ENCODE assay signal across 21 mouse cellular contexts in genomic region chr2:97124246-97124645, GRCm38 (mm10).
A peak's percentile ranks its signal among the peaks of the same experiment; 100 is the strongest.
DNase-seq lines count a peak whose midpoint lies in the region; ATAC-seq and TF ChIP-seq lines count a peak whose summit lies in the region.
"Had no signal": no experiment of that assay in that cellular context is flagged by ENCODE, and none has a peak within 500 bp of the region (broad histone marks: within the 10 kb centered on the region; RNA-seq: fewer than 3 reads in every experiment).

No protein-coding gene starts in this region.

- no peak for TF ChIP-seq CTCF in left cerebral cortex, adult 2 months (IDR thresholded peaks at IDR 0.05)

- H3K9ac ChIP-seq in forebrain, embryonic 14.5 days (ENCODE audit: low read length): no peak overlapping the region
- H3K9ac ChIP-seq: embryonic facial prominence, embryonic 13.5 days; heart, embryonic 15.5 days; hindbrain, embryonic 14.5 days; kidney, embryonic 15.5 days had no signal

- intact Hi-C loops in left cerebral cortex, postnatal 4 days (cut with DNase I): no loop called here
- intact Hi-C loops in left cerebral cortex, adult 2 months (cut with DNase I): no loop called here

- no peaks in the 10 kb centered on the region for H3K4me1 ChIP-seq in forebrain, embryonic 14.5 days (ENCODE audit: control insufficient read depth, insufficient read depth, low read length)
- H3K4me1 ChIP-seq in forebrain, embryonic 10.5 days: no peaks in the 10 kb centered on the region
- H3K4me1 ChIP-seq: embryonic facial prominence, embryonic 13.5 days; heart, embryonic 15.5 days; kidney, embryonic 15.5 days had no signal

- H3K27me3 ChIP-seq in forebrain, embryonic 14.5 days (replicated peaks; ENCODE audit: control insufficient read depth, insufficient read depth, low read length): no peaks in the 10 kb centered on the region
- no peaks in the 10 kb centered on the region for H3K27me3 ChIP-seq in forebrain, embryonic 10.5 days (ENCODE audit: poor library complexity, severe bottlenecking)
- H3K27me3 ChIP-seq: CH12.LX; embryonic facial prominence, embryonic 13.5 days; heart, embryonic 15.5 days; kidney, embryonic 15.5 days; Patski had no signal

- WGBS in forebrain, embryonic 14.5 days: 63% methylated on average over 3 of the region's 3 CpGs
- 95% methylated on average over 3 of the region's 3 CpGs for WGBS in forebrain, embryonic 10.5 days

- no peak overlapping the region for H3K4me2 ChIP-seq in forebrain, embryonic 14.5 days (ENCODE audit: low read length)
- H3K4me2 ChIP-seq: embryonic facial prominence, embryonic 13.5 days; heart, embryonic 11.5 days; heart, embryonic 15.5 days; hindbrain, embryonic 14.5 days; kidney, embryonic 15.5 days had no signal

- H3K27ac ChIP-seq in forebrain, embryonic 14.5 days (ENCODE audit: low read depth, low read length): no peak overlapping the region
- H3K27ac ChIP-seq in forebrain, embryonic 10.5 days: no peak overlapping the region
- H3K27ac ChIP-seq in left cerebral cortex, adult 2 months: no peak overlapping the region
- H3K27ac ChIP-seq: embryonic facial prominence, embryonic 13.5 days; heart, adult 2 months; heart, embryonic 15.5 days; hindbrain, embryonic 14.5 days; kidney, embryonic 15.5 days had no signal

- H3K9me3 ChIP-seq in forebrain, embryonic 14.5 days (replicated peaks; ENCODE audit: control insufficient read depth, low read length): no peaks in the 10 kb centered on the region
- no peaks in the 10 kb centered on the region for H3K9me3 ChIP-seq in forebrain, embryonic 10.5 days
- H3K9me3 ChIP-seq: embryonic facial prominence, embryonic 13.5 days; heart, embryonic 15.5 days; kidney, embryonic 15.5 days had no signal

- 0 out of 2 replicates have a peak, but pooled peaks have one; percentile 18 for ATAC-seq in forebrain, embryonic 14.5 days
- ATAC-seq: activated CD4-positive, CD25-positive, alpha-beta regulatory T cell, adult 4 months; intestine, embryonic 16.5 days; Patski had no signal

- no peak overlapping the region for H3K4me3 ChIP-seq in forebrain, embryonic 14.5 days (ENCODE audit: low read depth, low read length)
- H3K4me3 ChIP-seq in forebrain, embryonic 10.5 days: no peak overlapping the region
- no peak overlapping the region for H3K4me3 ChIP-seq in left cerebral cortex, adult 2 months
- H3K4me3 ChIP-seq: embryonic facial prominence, embryonic 13.5 days; heart, adult 2 months; heart, embryonic 15.5 days; kidney, embryonic 15.5 days had no signal

- H3K36me3 ChIP-seq in forebrain, embryonic 14.5 days (ENCODE audit: control insufficient read depth, insufficient read depth, low read length): no peaks in the 10 kb centered on the region
- no peaks in the 10 kb centered on the region for H3K36me3 ChIP-seq in forebrain, embryonic 10.5 days (replicated peaks)
- H3K36me3 ChIP-seq: embryonic facial prominence, embryonic 13.5 days; heart, embryonic 15.5 days; kidney, embryonic 15.5 days had no signal

- peak; percentile 16 for DNase-seq in cerebellum, adult 9-11 months
- no peak for DNase-seq in cerebellum, postnatal 36 days
- peak; percentile 50 for DNase-seq in forebrain, embryonic 14.5 days (ENCODE audit: low spot score)
- DNase-seq in forebrain, embryonic 10.5 days (ENCODE audit: extremely low spot score, low spot score): no peak
- DNase-seq in left cerebral cortex, postnatal 4 days: peak; percentile 18
- DNase-seq in left cerebral cortex, adult 2 months (ENCODE audit: extremely low spot score in 1 of 2, low spot score in 2 of 2): no peak
- peak; percentile 10 to 15 for DNase-seq in cerebellum, postnatal 25 days
- DNase-seq: adrenal gland, postnatal 14 days; gastrocnemius, postnatal 14 days; heart, adult 2 months; heart, postnatal 14 days; kidney, adult 2 months had no signal

Comparison
In these comparisons a context has a peak if more than half of its experiments do, and no peak if none do; other contexts are left out.
1. DNase-seq: peak in cerebellum, adult 9-11 months (single experiment), forebrain, embryonic 14.5 days (single experiment), left cerebral cortex, postnatal 4 days (single experiment) and cerebellum, postnatal 25 days (2 of 2); none in cerebellum, postnatal 36 days (0 of 2), forebrain, embryonic 10.5 days (single experiment) and left cerebral cortex, adult 2 months (0 of 2).